Mouse (Mus musculus) liver, adult 2 months (tissue): Measurements from ENCODE around the gene Fsip1. TPM values are rescaled to one million over a fixed set of nuclear protein-coding genes. Genes with fewer than 3 reads are reported as not detected.
A peak's percentile ranks its signal among the peaks of the same experiment; 100 is the strongest.

Experiments used
- DNase-seq: peaks from one replicate; pipeline ENCODE4 v3.0.0-alpha.2; 2011; ENCODE audit warnings: low read depth, low spot score; ENCODE audit errors: extremely low read depth
- H3K27ac ChIP-seq: fragments of 200-500 bp; replicated peaks from 2 replicates; pipeline ENCODE4 v1.5.1; 2012; ENCODE audit warnings: low read depth, mild to moderate bottlenecking, control low read depth, inconsistent platforms, low read length; ENCODE audit not compliant: insufficient read depth
- H3K27me3 ChIP-seq: fragments of 200-500 bp; 2 replicates; pipeline ENCODE4 v1.6.1; 2012; ENCODE audit warnings: mild to moderate bottlenecking, moderate library complexity, low read length, inconsistent platforms; ENCODE audit not compliant: control insufficient read depth, insufficient read depth
- H3K36me3 ChIP-seq: fragments of 200-500 bp; 2 replicates; pipeline ENCODE4 v1.6.1; 2012; ENCODE audit warnings: low read length, inconsistent platforms; ENCODE audit not compliant: control insufficient read depth, insufficient read depth
- H3K4me1 ChIP-seq: fragments of 200-500 bp; 2 replicates; pipeline ENCODE4 v1.6.1; 2011; ENCODE audit warnings: low read length; ENCODE audit not compliant: control insufficient read depth, insufficient read depth
- H3K4me3 ChIP-seq: fragments of 200-500 bp; 2 replicates; pipeline ENCODE4 v1.5.1; 2011; ENCODE audit warnings: low read depth, mild to moderate bottlenecking, control low read depth, low read length, moderate library complexity; ENCODE audit not compliant: insufficient read depth
- H3K79me2 ChIP-seq: fragments of 200-500 bp; 2 replicates; pipeline ENCODE4 v1.6.1; 2012; ENCODE audit warnings: inconsistent platforms, mild to moderate bottlenecking, low read length, moderate library complexity; ENCODE audit not compliant: control insufficient read depth, insufficient read depth
- H3K9ac ChIP-seq: fragments of 200-500 bp; 2 replicates; pipeline ENCODE4 v1.6.1; 2012; ENCODE audit warnings: low read depth, mild to moderate bottlenecking, control low read depth, inconsistent platforms, low read length
- CTCF ChIP-seq: fragments of 200-500 bp; IDR thresholded peaks from 2 replicates; pipeline ENCODE4 v1.5.1; 2011; ENCODE audit warnings: low read depth, low read length, control low read depth
- POLR2A ChIP-seq: fragments of 200-500 bp; IDR thresholded peaks from 2 replicates; pipeline ENCODE4 v1.6.1; 2011; ENCODE audit warnings: low read length, control low read depth; ENCODE audit not compliant: insufficient read depth; ENCODE audit errors: extremely low read depth
- WGBS: fragments of 180-500 bp; shearing (Covaris S2); methylation state at CpG from one replicate; pipeline ENCODE4 v1.1.7; 2018; 5-methylcytosine and 5-hydroxymethylcytosine counted together
- polyA plus RNA-seq: library from polyadenylated mRNA; depleted of rRNA; stranded (reverse); fragments of >200 nt; gene quantifications from 2 replicates; pipeline ENCODE4 v1.2.3, GENCODE M21; 2012
- total RNA-seq: library from RNA; depleted of rRNA; stranded (reverse); fragments of >200 nt; gene quantifications from 2 replicates; pipeline ENCODE4 v1.2.3, GENCODE M21; 2014

Gene Fsip1
- total and polyA plus RNA-seq, 2 experiments = 0.05 to 0.09 TPM

- TF ChIP-seq POLR2A (no peak), CTCF (no peak)
- no peak overlapping the region for H3K9ac ChIP-seq
- 82% methylated on average over 11 of the region's 11 CpGs for WGBS
- H3K79me2 ChIP-seq = no peaks in the 10 kb centered on the region
- no peak overlapping the region for H3K27ac ChIP-seq
- no peaks in the 10 kb centered on the region for H3K27me3 ChIP-seq
- H3K36me3 ChIP-seq = no peaks in the 10 kb centered on the region
- H3K4me3 ChIP-seq = no peak overlapping the region
- no peak for DNase-seq
- no peaks in the 10 kb centered on the region for H3K4me1 ChIP-seq
These were observed 131.4 kb downstream of the Fsip1 start for GRCm38 (mm10) chr2:118125211-118125939.

- DNase-seq = no peak
- 83% methylated on average over 7 of the region's 7 CpGs for WGBS
- Histone ChIP-seq H3K4me1 (no peaks in the 10 kb centered on the region), H3K36me3 (no peaks in the 10 kb centered on the region), H3K9ac (no peak overlapping the region), H3K4me3 (no peak overlapping the region), H3K27me3 (no peaks in the 10 kb centered on the region), H3K79me2 (no peaks in the 10 kb centered on the region), H3K27ac (no peak overlapping the region)
- no peak for TF ChIP-seq CTCF
- TF ChIP-seq POLR2A = no peak
These were observed 132.3 kb downstream of the Fsip1 start for GRCm38 (mm10) chr2:118124437-118124836.

GRCm38 (mm10) chr2:118123743-118124142 is 133.0 kb downstream of the Fsip1 start:
- H3K4me1 ChIP-seq = no peaks in the 10 kb centered on the region
- no peaks in the 10 kb centered on the region for H3K36me3 ChIP-seq
- H3K27me3 ChIP-seq = no peaks in the 10 kb centered on the region
- H3K4me3 ChIP-seq = no peak overlapping the region
- H3K9ac ChIP-seq = no peak overlapping the region
- no peak overlapping the region for H3K27ac ChIP-seq
- WGBS = 89% methylated on average over 9 of the region's 9 CpGs
- no peak for DNase-seq
- no peaks in the 10 kb centered on the region for H3K79me2 ChIP-seq
- TF ChIP-seq POLR2A (no peak), CTCF (no peak)

- H3K9ac ChIP-seq = no peak overlapping the region
- no peak for TF ChIP-seq CTCF
- TF ChIP-seq POLR2A = no peak
- H3K4me3 ChIP-seq = no peak overlapping the region
- DNase-seq = peak; percentile 25
- 85% methylated on average over 6 of the region's 6 CpGs for WGBS
- H3K27me3 ChIP-seq = no peaks in the 10 kb centered on the region
- no peaks in the 10 kb centered on the region for H3K36me3 ChIP-seq
- H3K27ac ChIP-seq = no peak overlapping the region
- H3K79me2 ChIP-seq = no peaks in the 10 kb centered on the region
- H3K4me1 ChIP-seq = no peaks in the 10 kb centered on the region
These were observed 134.5 kb downstream of the Fsip1 start for GRCm38 (mm10) chr2:118122291-118122690.

- no peak overlapping the region for H3K4me3 ChIP-seq
- no peaks in the 10 kb centered on the region for H3K36me3 ChIP-seq
- H3K27me3 ChIP-seq = no peaks in the 10 kb centered on the region
- no peaks in the 10 kb centered on the region for H3K4me1 ChIP-seq
- H3K27ac ChIP-seq = no peak overlapping the region
- TF ChIP-seq CTCF = no peak
- TF ChIP-seq POLR2A = no peak
- no peaks in the 10 kb centered on the region for H3K79me2 ChIP-seq
- H3K9ac ChIP-seq = no peak overlapping the region
- no peak for DNase-seq
- WGBS = 93% methylated on average over 7 of the region's 7 CpGs
These were observed 136.0 kb downstream of the Fsip1 start for GRCm38 (mm10) chr2:118120751-118121150.

- Histone ChIP-seq H3K9ac (no peak overlapping the region), H3K79me2 (no peaks in the 10 kb centered on the region), H3K4me1 (no peaks in the 10 kb centered on the region), H3K36me3 (no peaks in the 10 kb centered on the region), H3K4me3 (no peak overlapping the region), H3K27ac (no peak overlapping the region), H3K27me3 (no peaks in the 10 kb centered on the region)
- TF ChIP-seq POLR2A (no peak), CTCF (no peak)
- 93% methylated on average over 11 of the region's 11 CpGs for WGBS
- no peak for DNase-seq
These were observed 136.7 kb downstream of the Fsip1 start for GRCm38 (mm10) chr2:118120095-118120494.
